Mouse (Mus musculus): ENCODE data around the gene Gtsf1l.
A peak's percentile ranks its signal among the peaks of the same experiment; 100 is the strongest.
"Not testable (repeated sequence)": the region's sequence is repeated elsewhere in the genome, so short reads cannot be mapped to it uniquely, and the experiment has no call there.

The Gtsf1l gene

GRCm38 (mm10) chr2:163086561-163086960 is 1.1 kb downstream of the Gtsf1l start:
- DNase-seq (ENCODE audit: low spot score in 2 of 2), result no peak

- DNase-seq (ENCODE audit: low spot score in 2 of 2), result no peak
Measured at GRCm38 (mm10) chr2:163085047-163085446, 2.6 kb downstream of the Gtsf1l start.

- DNase-seq (ENCODE audit: low spot score in 2 of 2), result no peak
Measured at GRCm38 (mm10) chr2:163084519-163084918, 3.1 kb downstream of the Gtsf1l start.

GRCm38 (mm10) chr2:163082591-163082990 is 5.1 kb downstream of the Gtsf1l start:
- no peak for DNase-seq (ENCODE audit: low spot score in 2 of 2)

GRCm38 (mm10) chr2:163079041-163079440 is 8.6 kb downstream of the Gtsf1l start:
- no peak for DNase-seq (ENCODE audit: low spot score in 2 of 2)

GRCm38 (mm10) chr2:163075234-163075633 is 12.4 kb downstream of the Gtsf1l start:
- no peak for DNase-seq (ENCODE audit: low spot score in 2 of 2)

GRCm38 (mm10) chr2:163074808-163075207 is 12.8 kb downstream of the Gtsf1l start:
- DNase-seq (ENCODE audit: low spot score in 2 of 2), result no peak

- DNase-seq (ENCODE audit: low spot score in 2 of 2), result no peak
Measured at GRCm38 (mm10) chr2:163074006-163074405, 13.6 kb downstream of the Gtsf1l start.

- DNase-seq (ENCODE audit: low spot score in 2 of 2), result no peak
Measured at GRCm38 (mm10) chr2:163073023-163073757, 14.5 kb downstream of the Gtsf1l start.

GRCm38 (mm10) chr2:163071590-163071989 is 16.1 kb downstream of the Gtsf1l start:
- no peak for DNase-seq (ENCODE audit: low spot score in 2 of 2)

- no peak for DNase-seq (ENCODE audit: low spot score in 2 of 2)
Measured at GRCm38 (mm10) chr2:163070213-163070612, 17.4 kb downstream of the Gtsf1l start.

GRCm38 (mm10) chr2:163067233-163067632 is 20.4 kb downstream of the Gtsf1l start:
- no peak for DNase-seq (ENCODE audit: low spot score in 2 of 2)

- DNase-seq (ENCODE audit: low spot score in 2 of 2), result no peak
Measured at GRCm38 (mm10) chr2:163066326-163066725, 21.3 kb downstream of the Gtsf1l start.

GRCm38 (mm10) chr2:163062119-163062508 is 25.5 kb downstream of the Gtsf1l start:
- DNase-seq (ENCODE audit: low spot score in 2 of 2), result no peak

GRCm38 (mm10) chr2:163061203-163062118 is 26.2 kb downstream of the Gtsf1l start:
- DNase-seq (ENCODE audit: low spot score in 2 of 2), result no peak

GRCm38 (mm10) chr2:163060630-163061029 is 27.0 kb downstream of the Gtsf1l start:
- no peak for DNase-seq (ENCODE audit: low spot score in 2 of 2)

GRCm38 (mm10) chr2:163058981-163059380 is 28.7 kb downstream of the Gtsf1l start:
- DNase-seq (ENCODE audit: low spot score in 2 of 2), result not testable (repeated sequence)

GRCm38 (mm10) chr2:163056584-163056983 is 31.1 kb downstream of the Gtsf1l start:
- no peak for DNase-seq (ENCODE audit: low spot score in 2 of 2)

GRCm38 (mm10) chr2:163055715-163056114 is 31.9 kb downstream of the Gtsf1l start:
- DNase-seq (ENCODE audit: low spot score in 2 of 2), result no peak

GRCm38 (mm10) chr2:163054891-163055494 is 32.7 kb downstream of the Gtsf1l start:
- DNase-seq (ENCODE audit: low spot score in 2 of 2), result peak; percentile 48 to 81

GRCm38 (mm10) chr2:163054335-163054840 is 33.3 kb downstream of the Gtsf1l start, which contains the start of gene Mybl2:
Gene Mybl2 (plus strand): TSS chr2:163054687.
- DNase-seq (ENCODE audit: low spot score in 2 of 2), result peak; percentile 96

GRCm38 (mm10) chr2:163052826-163053225 is 34.8 kb downstream of the Gtsf1l start:
- DNase-seq (ENCODE audit: low spot score in 2 of 2), result no peak
